Mouse (Mus musculus): ENCODE measurements around the gene Cep295. TPM values are rescaled to one million over a fixed set of nuclear protein-coding genes. Genes with fewer than 3 reads are reported as not detected.

Cep295 gene
- total RNA-seq, 2 experiments from 2014 or later = 35.1 to 82.7 TPM

Other genes starting within 250 kb of the Cep295 start
- gene Hephl1, start 245.7 kb downstream of the Cep295 start, total RNA-seq (2015) = not detected in 2 replicates
- gene Hephl1, start 245.7 kb downstream of the Cep295 start, total RNA-seq (2017) = not detected in 2 replicates
- 0.10 and 1.4 TPM in 2 replicates for gene Vstm5, start 118.7 kb downstream of the Cep295 start, total RNA-seq (2015)
- 0.10 TPM in 1 of 2 replicates, not detected in the other for gene Vstm5, start 118.7 kb downstream of the Cep295 start, total RNA-seq (2017)
- 46.8 and 50.0 TPM in 2 replicates for gene Med17, start 77.9 kb downstream of the Cep295 start, total RNA-seq (2015)
- 35.6 TPM in 2 replicates for gene Med17, start 77.9 kb downstream of the Cep295 start, total RNA-seq (2017)
- 394 and 427 TPM in 2 replicates for gene Taf1d, start 51.6 kb downstream of the Cep295 start, total RNA-seq (2015)
- gene Taf1d, start 51.6 kb downstream of the Cep295 start, total RNA-seq (2017) = 1,420 and 1,531 TPM in 2 replicates
- 15.1 and 18.5 TPM in 2 replicates for gene 4931406C07Rik, start 51.3 kb downstream of the Cep295 start, total RNA-seq (2015)
- gene 4931406C07Rik, start 51.3 kb downstream of the Cep295 start, total RNA-seq (2017) = 11.2 and 11.6 TPM in 2 replicates
- gene Smco4, start 135.6 kb upstream of the Cep295 start, total RNA-seq (2015) = 18.1 and 20.4 TPM in 2 replicates
- gene Smco4, start 135.6 kb upstream of the Cep295 start, total RNA-seq (2017) = 5.0 and 8.0 TPM in 2 replicates